Mouse (Mus musculus) embryonic facial prominence, embryonic 14.5 days (tissue): ENCODE measurements around the gene Tmem147. TPM values are rescaled to one million over a fixed set of nuclear protein-coding genes. Genes with fewer than 3 reads are reported as not detected.
"Not testable (repeated sequence)": the region's sequence is repeated elsewhere in the genome, so short reads cannot be mapped to it uniquely, and the experiment has no call there.

Experiments
- ATAC-seq: fragments of 200-750 bp; cut with Nextera tagmentation; 2 replicates; pipeline ENCODE4 v1.8.0; 2017; ENCODE audit warnings: low read depth, moderate number of reproducible peaks, moderate TSS enrichment
- DNase-seq: peaks from one replicate; pipeline ENCODE4 v3.0.0-alpha.2; 2015; ENCODE audit warnings: low spot score
- H3K27ac ChIP-seq: fragments of 300-500 bp; sonication (generic); replicated peaks from 2 replicates; pipeline ENCODE4 v1.5.1; 2014; ENCODE audit warnings: low read depth, mild to moderate bottlenecking, low read length, moderate library complexity
- H3K27me3 ChIP-seq: fragments of 300-500 bp; sonication (generic); replicated peaks from 2 replicates; pipeline ENCODE4 v1.6.1; 2014; ENCODE audit warnings: low read length; ENCODE audit not compliant: control insufficient read depth, insufficient read depth
- H3K36me3 ChIP-seq: fragments of 300-500 bp; sonication (generic); 2 replicates; pipeline ENCODE4 v1.6.1; 2014; ENCODE audit warnings: low read length, mixed read lengths; ENCODE audit not compliant: control insufficient read depth, insufficient read depth
- H3K4me1 ChIP-seq: fragments of 300-500 bp; sonication (generic); 2 replicates; pipeline ENCODE4 v1.6.1; 2014; ENCODE audit warnings: antibody characterized with exemption, low read length; ENCODE audit not compliant: control insufficient read depth, insufficient read depth
- H3K4me2 ChIP-seq: fragments of 300-500 bp; sonication (generic); 2 replicates; pipeline ENCODE4 v1.6.1; 2014; ENCODE audit warnings: low read depth, mild to moderate bottlenecking, low read length, moderate library complexity, mixed read lengths
- H3K4me3 ChIP-seq: fragments of 300-500 bp; sonication (generic); 2 replicates; pipeline ENCODE4 v1.5.1; 2014; ENCODE audit warnings: low read depth, mild to moderate bottlenecking, low read length
- H3K9ac ChIP-seq: fragments of 300-500 bp; sonication (generic); 2 replicates; pipeline ENCODE4 v1.6.1; 2014; ENCODE audit warnings: low read depth, mild to moderate bottlenecking, low read length, moderate library complexity, mixed read lengths
- H3K9me3 ChIP-seq: fragments of 300-500 bp; sonication (generic); 2 replicates; pipeline ENCODE4 v1.6.1; 2016; ENCODE audit warnings: low read length; ENCODE audit not compliant: control insufficient read depth
- WGBS: fragments of 180-500 bp; shearing (Covaris S2); extraction: QIAGEN DNeasy Blood & Tissue Kit; methylation state at CpG from one replicate; pipeline ENCODE4 v1.1.7; 2014; 5-methylcytosine and 5-hydroxymethylcytosine counted together
- polyA plus RNA-seq: library from polyadenylated mRNA; unstranded; fragments of >200 nt; fragmentation: Nextera tagmentation; extraction: Ambion mirVana; gene quantifications from 2 replicates; pipeline ENCODE4 v1.2.1, GENCODE M21; 2014

Gene Tmem147
- polyA plus RNA-seq, 1 experiment from 2014 or later = 214 TPM

- H3K27me3 ChIP-seq, DNase-seq, H3K4me2 ChIP-seq, ATAC-seq, H3K9ac ChIP-seq, H3K4me1 ChIP-seq, H3K27ac ChIP-seq, H3K4me3 ChIP-seq, H3K36me3 ChIP-seq, H3K9me3 ChIP-seq: not testable (repeated sequence)
- WGBS = 85% methylated on average over 2 of the region's 2 CpGs
Observed at GRCm38 (mm10) chr7:30742570-30742969, 13.2 kb upstream of the Tmem147 start.

- no peaks in the 10 kb centered on the region for H3K27me3 ChIP-seq
Observed at GRCm38 (mm10) chr7:30736211-30736610, 6.9 kb upstream of the Tmem147 start.

GRCm38 (mm10) chr7:30730064-30730722 lies 853 bp upstream of the Tmem147 start:
- Histone ChIP-seq H3K4me2 (peak overlapping the region; percentile 70), H3K27ac (peak overlapping the region; percentile 85), H3K9ac (peak overlapping the region; percentile 84), H3K36me3 (peaks cover 18% of the 10 kb centered on the region), H3K4me3 (peak overlapping the region; percentile 81), H3K4me1 (peaks cover 18% of the 10 kb centered on the region)
- not testable (repeated sequence) for H3K27me3 ChIP-seq, H3K9me3 ChIP-seq, ATAC-seq, DNase-seq
- 21% methylated on average over 15 of the region's 22 CpGs for WGBS

More at GRCm38 (mm10) chr7:30736211-30736610, 6.9 kb upstream of the Tmem147 start:
- Histone ChIP-seq H3K4me1 (no peaks in the 10 kb centered on the region), H3K27ac (no peak overlapping the region), H3K9me3 (no peaks in the 10 kb centered on the region), H3K4me3 (no peak overlapping the region), H3K4me2 (no peak overlapping the region), H3K9ac (no peak overlapping the region), H3K36me3 (peaks cover 22% of the 10 kb centered on the region)
- ATAC-seq = no peak
- no peak for DNase-seq
- 86% methylated on average over 3 of the region's 3 CpGs for WGBS

GRCm38 (mm10) chr7:30728739-30729395 lies 473 bp downstream of the Tmem147 start:
- peak; percentile 12 for DNase-seq
- peak overlapping the region; percentile 81 for H3K4me3 ChIP-seq
- H3K9ac ChIP-seq = peak overlapping the region; percentile 84
- 8% methylated on average over 23 of the region's 26 CpGs for WGBS
- no peaks in the 10 kb centered on the region for H3K27me3 ChIP-seq
- H3K4me2 ChIP-seq = peak overlapping the region; percentile 70
- peak; percentile 20 for ATAC-seq
- H3K27ac ChIP-seq = 0 out of 2 replicates have a peak overlapping the region, but pooled peaks have one; percentile 19
- H3K36me3 ChIP-seq = peaks cover 18% of the 10 kb centered on the region
- no peaks in the 10 kb centered on the region for H3K9me3 ChIP-seq
- peaks cover 18% of the 10 kb centered on the region for H3K4me1 ChIP-seq

GRCm38 (mm10) chr7:30728214-30728613 lies 1.1 kb downstream of the Tmem147 start:
- H3K4me3 ChIP-seq = peak overlapping the region; percentile 81
- H3K4me2 ChIP-seq = peak overlapping the region; percentile 70
- H3K9me3 ChIP-seq = no peaks in the 10 kb centered on the region
- DNase-seq (no peak), ATAC-seq (no peak)
- H3K27me3 ChIP-seq = no peaks in the 10 kb centered on the region
- H3K36me3 ChIP-seq = peaks cover 18% of the 10 kb centered on the region
- WGBS = 82% methylated on average over 6 of the region's 6 CpGs
- no peak overlapping the region for H3K27ac ChIP-seq
- H3K4me1 ChIP-seq = peaks cover 18% of the 10 kb centered on the region
- peak overlapping the region; percentile 84 for H3K9ac ChIP-seq

GRCm38 (mm10) chr7:30723274-30723953 lies 5.9 kb downstream of the Tmem147 start:
- no peak overlapping the region for H3K27ac ChIP-seq
- peaks cover 18% of the 10 kb centered on the region for H3K36me3 ChIP-seq
- H3K27me3 ChIP-seq = no peaks in the 10 kb centered on the region; the same call in 1 of the 2 replicates
- no peak overlapping the region for H3K4me3 ChIP-seq
- DNase-seq (peak; percentile 20), ATAC-seq (no peak)
- H3K9me3 ChIP-seq = no peaks in the 10 kb centered on the region
- peaks cover 7% of the 10 kb centered on the region; the same call in 1 of the 2 replicates for H3K4me1 ChIP-seq
- H3K4me2 ChIP-seq = no peak overlapping the region
- WGBS = 62% methylated on average over 6 of the region's 6 CpGs
- no peak overlapping the region for H3K9ac ChIP-seq

GRCm38 (mm10) chr7:30721286-30721685 lies 8.1 kb downstream of the Tmem147 start:
- ATAC-seq (no peak), DNase-seq (no peak)
- no peak overlapping the region for H3K4me3 ChIP-seq
- no peaks in the 10 kb centered on the region for H3K9me3 ChIP-seq
- 0 out of 2 replicates have a peak, but pooled peaks cover under 1% of the 10 kb centered on the region for H3K36me3 ChIP-seq
- no peak overlapping the region for H3K27ac ChIP-seq
- H3K4me1 ChIP-seq = peaks cover 5% of the 10 kb centered on the region; the same call in 1 of the 2 replicates
- peaks cover 16% of the 10 kb centered on the region for H3K27me3 ChIP-seq
- WGBS = 75% methylated on average over 7 of the region's 7 CpGs
- H3K9ac ChIP-seq = no peak overlapping the region
- no peak overlapping the region for H3K4me2 ChIP-seq

- DNase-seq = no peak
- H3K27ac ChIP-seq = no peak overlapping the region
- H3K9me3 ChIP-seq = no peaks in the 10 kb centered on the region
- ATAC-seq = no peak
- H3K4me2 ChIP-seq = no peak overlapping the region
- H3K9ac ChIP-seq = no peak overlapping the region
- peaks cover 19% of the 10 kb centered on the region for H3K27me3 ChIP-seq
- no peaks in the 10 kb centered on the region for H3K36me3 ChIP-seq
- 92% methylated on average over 5 of the region's 5 CpGs for WGBS
- H3K4me3 ChIP-seq = no peak overlapping the region
- H3K4me1 ChIP-seq = peaks cover 5% of the 10 kb centered on the region; the same call in 1 of the 2 replicates
Observed at GRCm38 (mm10) chr7:30719669-30720068, 9.7 kb downstream of the Tmem147 start.
